Mouse (Mus musculus) frontal cortex, postnatal 36 days (tissue): ENCODE data around the gene Zmpste24.
"Not testable (repeated sequence)": the region's sequence is repeated elsewhere in the genome, so short reads cannot be mapped to it uniquely, and the experiment has no call there.

Source experiments
- DNase-seq, 2 experiments: peaks; one replicate each; pipeline ENCODE4 v3.0.0; 2022; ENCODE audit warnings: low spot score in 2 of 2

Zmpste24 gene

DNA sequence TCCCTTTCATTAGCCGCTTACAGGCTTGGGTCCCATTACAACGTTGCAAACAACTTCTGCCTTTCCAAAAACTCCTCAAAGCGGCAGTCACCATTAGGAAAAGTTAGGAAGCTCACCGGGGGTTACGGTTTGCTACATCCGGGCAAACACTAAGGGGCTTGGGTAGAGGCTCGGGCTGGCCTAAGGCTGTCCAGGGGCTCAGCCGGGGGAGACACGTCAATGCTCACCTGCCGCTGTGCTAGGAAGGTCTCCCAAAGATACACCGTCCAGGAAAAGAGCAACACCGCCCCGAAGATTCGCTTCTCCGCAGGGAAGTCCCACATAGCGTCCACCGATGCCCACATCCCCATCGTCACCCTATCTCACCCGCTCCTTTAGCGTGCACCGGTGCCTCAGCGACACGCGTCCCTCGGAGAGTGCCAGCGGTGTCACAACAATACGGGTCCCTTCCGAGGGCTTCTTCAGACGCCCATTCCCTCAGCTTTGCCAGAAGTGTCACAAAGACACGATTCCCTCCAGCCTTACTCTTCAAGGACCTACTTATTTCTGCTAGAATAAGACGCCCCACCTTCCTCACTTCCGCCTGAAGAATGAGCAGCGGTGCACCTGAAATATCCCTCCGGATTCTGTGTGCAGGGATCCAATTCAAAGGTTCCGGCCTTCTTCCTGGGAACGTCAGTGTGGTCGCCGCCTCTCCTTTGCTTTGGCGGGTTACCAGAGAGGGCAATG is at the start of gene Zmpste24:
TSS of gene Zmpste24 (minus strand) at position 592 of the 729 bp plus-strand sequence.
- peak; percentile 88 to 94 for DNase-seq

GRCm38 (mm10) chr4:121109126-121109525 is 11.1 kb upstream of the Zmpste24 start, which contains the start of gene Tmco2:
Gene Tmco2, minus strand, starts transcription at chr4:121109226.
- no peak for DNase-seq

DNA sequence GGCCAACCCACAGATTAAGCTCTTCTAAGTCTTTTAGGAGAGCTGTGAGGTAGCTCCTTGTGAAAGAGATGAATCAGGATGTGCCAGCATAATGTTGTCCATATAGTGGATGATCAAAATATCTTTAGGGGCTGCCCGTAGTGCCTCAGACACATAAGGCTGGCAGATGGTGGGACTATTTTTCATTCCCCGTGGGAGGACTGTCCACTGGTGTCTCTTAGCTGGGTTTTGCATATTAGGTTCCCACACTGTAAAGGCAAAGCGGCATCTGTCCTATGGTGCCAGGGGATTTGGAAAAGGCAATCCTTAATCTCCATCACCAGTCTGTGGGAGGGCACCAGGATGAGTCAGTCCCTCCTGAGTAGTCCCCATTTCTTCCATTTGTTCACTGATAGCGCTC is 5.3 kb upstream of the Zmpste24 start:
- peak; percentile 60 to 84 for DNase-seq

- DNase-seq, result no peak
These were observed 7.8 kb downstream of the Zmpste24 start for GRCm38 (mm10) chr4:121090211-121090610.

- no peak for DNase-seq
These were observed 9.3 kb downstream of the Zmpste24 start for GRCm38 (mm10) chr4:121088696-121089095.

DNA sequence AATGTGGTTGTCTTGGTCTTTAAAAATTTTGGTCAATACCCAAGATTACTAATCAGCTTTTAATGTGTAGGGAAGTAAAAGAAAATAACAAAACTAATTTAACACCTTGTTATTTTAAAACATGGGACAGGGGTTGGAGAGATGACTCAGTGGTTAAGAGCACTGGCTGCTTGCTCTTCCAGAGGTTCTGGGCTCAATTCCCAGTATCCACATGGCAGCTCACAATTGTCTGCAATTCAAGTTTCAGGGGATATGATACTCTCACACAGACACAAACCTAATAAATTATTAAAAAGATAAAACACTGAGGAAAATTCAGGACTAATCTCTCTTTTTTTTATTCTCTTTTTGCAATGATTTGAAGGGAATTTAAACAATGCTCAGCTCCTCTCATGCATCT is 13.5 kb downstream of the Zmpste24 start:
- no peak for DNase-seq

DNA sequence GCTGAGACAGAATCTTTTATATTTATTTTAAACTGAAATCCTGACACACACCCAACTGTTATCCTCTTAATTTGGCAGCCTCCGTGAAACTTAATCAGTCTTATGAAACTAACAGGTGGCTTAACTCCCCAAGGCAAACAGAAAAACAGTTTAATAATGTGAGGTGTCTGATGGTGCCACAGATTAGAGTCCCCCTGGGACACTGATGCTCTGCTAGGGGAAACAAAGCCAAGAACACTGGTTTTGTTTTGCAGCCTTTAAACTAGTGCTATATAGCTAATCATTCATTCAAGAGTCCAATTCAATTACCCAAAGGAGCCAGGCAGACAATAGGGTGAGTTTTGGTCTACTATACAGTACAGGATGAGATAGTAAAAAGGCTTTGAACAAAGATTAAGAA is 17.6 kb downstream of the Zmpste24 start:
- DNase-seq, result no peak

DNA sequence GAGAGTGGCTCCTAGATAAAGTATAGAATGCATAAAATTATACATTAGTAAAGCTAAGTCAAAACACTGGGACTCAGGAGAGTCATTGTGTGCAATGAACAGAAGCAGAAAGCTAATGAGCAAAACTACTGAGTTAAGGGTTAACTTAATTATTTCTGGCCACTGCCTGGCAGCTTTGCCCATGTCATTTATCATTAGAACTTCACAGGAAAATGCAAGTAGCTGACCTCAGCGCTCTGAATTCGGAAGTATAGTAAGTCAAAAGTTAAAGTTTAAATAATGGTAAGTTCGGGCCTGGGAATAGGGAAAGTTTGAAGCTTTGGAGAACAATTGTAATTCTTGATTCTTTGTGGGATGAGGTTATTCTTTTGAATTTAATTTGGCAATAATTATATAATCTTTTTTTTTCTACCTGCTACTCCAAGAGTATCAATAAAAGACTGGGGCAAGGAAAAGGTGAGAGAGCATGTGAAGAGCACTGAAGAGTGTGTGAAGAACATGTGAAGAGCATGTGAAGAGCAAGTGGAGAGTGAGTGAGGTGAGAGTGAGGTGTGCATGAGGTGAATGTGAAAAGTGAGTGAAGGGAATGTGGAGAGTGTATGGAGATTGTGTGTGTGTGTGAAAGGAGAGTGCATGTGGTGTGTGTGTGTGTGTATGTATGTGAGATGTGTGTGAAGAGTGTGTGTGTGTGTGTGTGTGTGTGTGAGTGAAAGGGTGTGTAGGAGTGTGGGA is 20.0 kb downstream of the Zmpste24 start:
- no peak for DNase-seq

- DNase-seq, result no peak
These were observed 23.8 kb downstream of the Zmpste24 start for GRCm38 (mm10) chr4:121074250-121074649.

GRCm38 (mm10) chr4:121065336-121065735 is 32.7 kb downstream of the Zmpste24 start:
- DNase-seq, result no peak

DNA sequence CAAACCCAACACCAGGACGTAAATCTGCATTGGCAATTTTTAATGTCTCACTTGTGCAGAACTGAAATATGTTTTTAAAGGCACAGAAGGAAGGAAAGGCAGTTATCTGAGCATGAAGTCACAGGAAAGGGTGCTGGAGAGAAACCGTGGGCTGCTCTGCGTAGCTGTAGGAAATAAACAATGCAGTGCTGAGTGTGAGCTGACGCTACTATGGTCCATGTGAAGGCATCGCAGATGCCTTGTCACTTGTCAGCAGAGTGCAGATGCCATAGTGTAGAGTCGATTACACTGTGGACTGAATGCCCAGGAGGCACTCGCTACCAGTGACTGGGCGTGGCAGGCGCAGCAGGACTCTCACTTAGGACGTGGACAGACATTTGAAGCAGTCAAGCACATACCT is 38.8 kb downstream of the Zmpste24 start:
- not testable (repeated sequence) for DNase-seq

DNA sequence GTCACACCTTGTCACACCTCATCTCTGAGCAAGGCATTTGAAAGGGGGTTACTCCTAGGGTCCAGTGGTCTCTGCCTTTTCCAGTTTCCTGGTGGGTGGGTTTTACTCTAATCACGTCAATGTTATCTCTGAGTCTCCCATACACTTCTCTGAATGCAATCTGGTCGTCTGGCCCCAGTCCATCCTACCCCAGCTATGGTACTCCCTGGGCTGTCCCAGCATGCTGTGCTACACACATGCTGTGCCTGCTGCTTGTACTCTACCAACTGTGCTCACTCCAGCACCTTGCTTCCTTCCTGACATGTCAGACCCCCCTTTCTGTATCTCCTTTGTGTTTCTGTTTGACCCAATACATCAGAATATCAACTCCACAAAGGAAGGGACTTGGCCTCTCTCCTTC is 41.0 kb downstream of the Zmpste24 start:
- no peak for DNase-seq

DNA sequence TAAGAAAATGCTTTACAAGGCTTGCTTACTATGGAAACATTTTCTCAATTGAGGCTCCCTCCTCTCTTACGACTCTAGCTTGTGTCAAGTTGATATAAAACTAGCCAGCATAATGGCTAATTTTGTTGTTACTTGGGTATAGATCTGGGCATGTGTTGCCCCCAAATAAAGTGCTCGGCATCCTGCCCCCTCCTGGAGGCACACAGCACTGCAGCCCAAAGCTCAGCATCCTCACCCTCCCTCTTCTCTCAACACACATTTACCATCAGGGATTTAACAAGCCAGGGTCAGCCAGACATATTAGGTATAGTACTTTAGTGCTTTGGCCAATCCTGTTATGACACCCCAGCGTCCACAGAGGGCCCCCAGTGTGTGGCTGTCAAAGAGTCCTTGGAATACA is 41.7 kb downstream of the Zmpste24 start:
- DNase-seq, result no peak

- no peak for DNase-seq
These were observed 45.4 kb downstream of the Zmpste24 start for GRCm38 (mm10) chr4:121052454-121053323.

DNA sequence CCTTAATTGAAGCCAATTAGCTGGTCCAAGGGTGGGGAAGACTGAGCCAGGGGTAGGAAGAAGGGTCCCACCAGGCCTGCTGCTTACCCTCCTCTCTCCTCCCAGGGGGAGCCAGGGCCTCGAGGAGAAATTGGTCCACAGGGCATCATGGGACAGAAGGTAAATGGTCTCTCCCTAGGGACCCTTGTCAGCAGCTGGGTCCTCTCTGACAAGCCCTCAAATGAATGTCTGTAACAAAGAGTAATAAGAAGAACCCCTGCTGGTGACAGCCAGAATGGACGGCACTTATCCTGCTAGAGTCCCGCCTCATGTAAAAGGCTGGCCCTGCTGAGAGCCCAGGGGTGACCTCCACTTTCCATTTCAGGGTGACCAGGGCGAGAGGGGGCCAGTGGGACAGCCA is 46.2 kb downstream of the Zmpste24 start:
- no peak for DNase-seq

DNA sequence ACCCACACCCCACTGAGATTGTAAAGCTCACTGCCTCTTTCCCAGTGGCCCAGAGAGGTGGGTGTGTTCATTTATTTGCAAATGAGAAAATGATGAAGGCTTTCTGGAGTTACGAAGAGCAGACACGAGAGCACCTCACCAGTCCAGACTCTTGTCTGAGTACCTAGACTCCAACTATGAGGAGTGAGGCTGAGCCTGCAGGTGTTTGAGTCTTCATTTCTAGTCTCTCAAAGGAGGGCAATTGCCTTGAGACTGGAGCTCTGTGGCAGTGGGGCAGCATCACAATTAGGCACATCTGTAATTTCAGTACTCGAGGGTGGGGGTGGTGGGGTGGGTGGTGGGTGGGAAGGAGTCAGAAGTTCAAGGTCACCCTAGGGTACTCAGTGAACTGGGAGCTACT is 55.1 kb downstream of the Zmpste24 start:
- no peak for DNase-seq

GRCm38 (mm10) chr4:121042472-121042871 is 55.6 kb downstream of the Zmpste24 start:
- no peak for DNase-seq

- peak; percentile 51 to 68 for DNase-seq
These were observed 57.0 kb downstream of the Zmpste24 start for GRCm38 (mm10) chr4:121040897-121041671.

DNA sequence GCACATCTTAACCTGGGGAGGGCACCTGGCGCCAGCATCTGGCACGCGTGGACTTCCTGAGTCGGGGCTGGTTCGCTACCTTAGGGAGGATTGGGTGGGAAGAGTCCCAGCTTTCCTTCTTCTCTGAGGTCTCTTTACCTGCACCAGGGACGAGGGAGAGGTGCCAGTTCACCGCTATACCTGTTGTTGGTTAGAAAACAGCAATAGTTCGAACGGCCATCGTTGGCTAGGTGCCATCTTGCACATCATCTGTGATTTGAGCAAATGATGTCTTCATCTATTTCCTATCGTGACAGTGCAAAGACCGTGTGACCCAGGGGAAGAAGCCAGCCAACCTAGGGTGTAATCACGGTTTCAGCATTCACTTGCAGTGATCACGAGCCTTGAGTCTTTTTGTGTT is 57.7 kb downstream of the Zmpste24 start:
- no peak for DNase-seq

- no peak for DNase-seq
These were observed 58.5 kb downstream of the Zmpste24 start, which contains the start of gene Col9a2 for GRCm38 (mm10) chr4:121039331-121040115. Gene Col9a2, plus strand, starts transcription at chr4:121039385.

DNA sequence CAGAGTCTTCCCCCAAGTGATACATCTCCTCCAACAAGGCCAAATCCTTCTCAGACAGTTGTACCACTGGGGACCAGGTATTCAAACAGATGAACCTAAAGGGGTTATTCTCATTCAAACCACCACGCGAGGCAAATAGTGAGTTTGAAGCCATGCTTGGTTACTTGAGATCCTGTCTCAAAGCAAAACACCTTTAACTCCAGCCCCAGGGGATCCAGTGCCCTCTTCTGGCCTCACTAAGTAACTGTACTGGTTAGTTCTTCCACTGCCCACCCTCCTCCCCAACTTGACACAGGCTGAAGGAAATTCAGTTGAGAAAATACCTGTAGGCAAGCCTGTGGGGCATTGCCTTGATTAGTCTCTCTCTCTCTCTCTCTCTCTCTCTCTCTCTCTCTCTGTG is 65.0 kb downstream of the Zmpste24 start:
- no peak for DNase-seq
